Mouse (Mus musculus): ENCODE results near the gene Slc4a1. TPM values are rescaled to one million over a fixed set of nuclear protein-coding genes. Genes with fewer than 3 reads are reported as not detected.

The Slc4a1 gene
- polyA plus RNA-seq, 1 experiment from 2014 or later = 20.2 TPM

GRCm38 (mm10) chr11:102299839-102300238 is 66.2 kb downstream of the Slc4a1 start:
- H3K4me2 ChIP-seq = no peak overlapping the region
- WGBS = 6% methylated on average over 1 of the region's 1 CpGs
- H3K27ac ChIP-seq = no peak overlapping the region
- H3K4me3 ChIP-seq (replicated peaks) = no peak overlapping the region
- no peaks in the 10 kb centered on the region for H3K27me3 ChIP-seq
- H3K9me3 ChIP-seq (replicated peaks) = no peaks in the 10 kb centered on the region
- H3K9ac ChIP-seq = no peak overlapping the region
- 0 out of 2 replicates have a peak, but pooled peaks cover under 1% of the 10 kb centered on the region for H3K36me3 ChIP-seq
- H3K4me1 ChIP-seq = peaks cover 17% of the 10 kb centered on the region
- no peak for ATAC-seq (replicated peaks; ENCODE audit: low FRiP score)

Small RNA genes within 50 kb of the gene (microRNA-seq; reads per million reads assigned to microRNA genes)
- gene Mir6930 = not detected

Other genes with a start within 250 kb of the Slc4a1 start
- gene Nags, start 220.7 kb downstream of the Slc4a1 start, polyA plus RNA-seq (2015; fragmentation: Nextera tagmentation; extraction: Ambion mirVana) = 0.19 and 0.33 TPM in 2 replicates
- 35.3 and 36.5 TPM in 2 replicates for gene Tmem101, start 209.8 kb downstream of the Slc4a1 start, polyA plus RNA-seq (2015; fragmentation: Nextera tagmentation; extraction: Ambion mirVana)
- 122 and 135 TPM in 2 replicates for gene Lsm12, start 180.9 kb downstream of the Slc4a1 start, polyA plus RNA-seq (2015; fragmentation: Nextera tagmentation; extraction: Ambion mirVana)
- gene G6pc3, start 176.6 kb downstream of the Slc4a1 start, polyA plus RNA-seq (2015; fragmentation: Nextera tagmentation; extraction: Ambion mirVana) = 39.7 and 43.4 TPM in 2 replicates
- gene Hdac5, start 136.0 kb downstream of the Slc4a1 start, polyA plus RNA-seq (2015; fragmentation: Nextera tagmentation; extraction: Ambion mirVana) = 47.4 and 48.4 TPM in 2 replicates
- 18.1 and 22.2 TPM in 2 replicates for gene BC030867, start 117.3 kb downstream of the Slc4a1 start, polyA plus RNA-seq (2015; fragmentation: Nextera tagmentation; extraction: Ambion mirVana)
- 0.10 and 0.13 TPM in 2 replicates for gene Asb16, start 97.5 kb downstream of the Slc4a1 start, polyA plus RNA-seq (2015; fragmentation: Nextera tagmentation; extraction: Ambion mirVana)
- gene Tmub2, start 81.3 kb downstream of the Slc4a1 start, polyA plus RNA-seq (2015; fragmentation: Nextera tagmentation; extraction: Ambion mirVana) = 48.9 and 57.9 TPM in 2 replicates
- 12.3 and 14.0 TPM in 2 replicates for gene Atxn7l3, start 69.6 kb downstream of the Slc4a1 start, polyA plus RNA-seq (2015; fragmentation: Nextera tagmentation; extraction: Ambion mirVana)
- gene Ubtf, start 46.5 kb downstream of the Slc4a1 start, polyA plus RNA-seq (2015; fragmentation: Nextera tagmentation; extraction: Ambion mirVana) = 95.3 and 100 TPM in 2 replicates
- 2.5 and 4.9 TPM in 2 replicates for gene Rundc3a, start 27.2 kb upstream of the Slc4a1 start, polyA plus RNA-seq (2015; fragmentation: Nextera tagmentation; extraction: Ambion mirVana)
- gene Slc25a39, start 41.7 kb upstream of the Slc4a1 start, polyA plus RNA-seq (2015; fragmentation: Nextera tagmentation; extraction: Ambion mirVana) = 271 and 298 TPM in 2 replicates
- gene Grn, start 64.1 kb upstream of the Slc4a1 start, polyA plus RNA-seq (2015; fragmentation: Nextera tagmentation; extraction: Ambion mirVana) = 151 and 172 TPM in 2 replicates
- gene Fam171a2, start 81.5 kb upstream of the Slc4a1 start, polyA plus RNA-seq (2015; fragmentation: Nextera tagmentation; extraction: Ambion mirVana) = 6.9 and 7.1 TPM in 2 replicates
- gene Itga2b, start 103.9 kb upstream of the Slc4a1 start, polyA plus RNA-seq (2015; fragmentation: Nextera tagmentation; extraction: Ambion mirVana) = 8.2 and 11.0 TPM in 2 replicates
- gene Gpatch8, start 190.2 kb upstream of the Slc4a1 start, polyA plus RNA-seq (2015; fragmentation: Nextera tagmentation; extraction: Ambion mirVana) = 57.4 and 62.1 TPM in 2 replicates
- 8.5 and 8.7 TPM in 2 replicates for gene Gm11627, start 213.3 kb upstream of the Slc4a1 start, polyA plus RNA-seq (2015; fragmentation: Nextera tagmentation; extraction: Ambion mirVana)
- 28.5 and 34.0 TPM in 2 replicates for gene Fzd2, start 238.2 kb upstream of the Slc4a1 start, polyA plus RNA-seq (2015; fragmentation: Nextera tagmentation; extraction: Ambion mirVana)